Mouse (Mus musculus): Measurements from ENCODE around the gene Rbfox2.

Gene Rbfox2

DNA sequence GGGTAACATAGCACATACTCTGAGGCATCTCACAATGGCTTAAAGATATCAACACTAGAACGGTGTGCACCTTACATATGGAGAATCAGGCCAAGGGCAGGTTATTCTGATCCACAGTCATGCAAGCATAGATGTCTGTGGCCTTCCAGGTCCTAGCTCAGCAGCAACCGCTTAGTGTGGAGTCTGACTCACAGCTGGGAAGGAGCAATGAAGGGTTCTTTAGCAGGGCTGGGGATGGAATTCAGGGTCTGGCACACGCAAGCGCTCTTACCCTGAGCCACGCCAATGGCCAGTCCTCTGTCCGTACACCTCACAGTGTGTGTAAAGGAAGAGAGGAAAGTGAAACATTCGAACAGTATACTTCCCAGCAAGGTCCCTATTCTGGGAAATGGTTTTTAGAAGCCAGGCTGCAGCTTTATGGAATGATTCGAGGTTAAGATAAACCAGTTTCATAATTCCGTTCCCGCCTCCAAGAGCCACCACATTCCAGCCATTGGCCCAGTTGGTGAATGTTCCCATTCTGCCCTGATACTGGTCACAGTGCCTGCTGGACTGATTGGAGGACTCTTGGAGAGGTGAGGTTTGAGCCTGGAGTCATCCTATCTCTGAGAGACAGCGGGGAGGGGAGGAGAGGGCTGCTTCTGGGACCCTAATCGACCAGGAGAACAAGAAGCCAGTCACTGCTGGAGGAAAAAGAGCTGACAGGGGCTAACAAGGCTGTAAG lies 262.0 kb downstream of the Rbfox2 start, which contains the start of gene Apol6:
Gene Apol6 (plus strand): TSS at position 133 of the 724 bp plus-strand sequence.
- in situ Hi-C loops (cut with MboI; ENCODE audit: unreplicated experiment in 2 of 2): no loop called here

GRCm38 (mm10) chr15:77040784-77041183 lies 266.0 kb downstream of the Rbfox2 start:
- in situ Hi-C loops (cut with MboI; ENCODE audit: unreplicated experiment in 2 of 2): no loop called here

DNA sequence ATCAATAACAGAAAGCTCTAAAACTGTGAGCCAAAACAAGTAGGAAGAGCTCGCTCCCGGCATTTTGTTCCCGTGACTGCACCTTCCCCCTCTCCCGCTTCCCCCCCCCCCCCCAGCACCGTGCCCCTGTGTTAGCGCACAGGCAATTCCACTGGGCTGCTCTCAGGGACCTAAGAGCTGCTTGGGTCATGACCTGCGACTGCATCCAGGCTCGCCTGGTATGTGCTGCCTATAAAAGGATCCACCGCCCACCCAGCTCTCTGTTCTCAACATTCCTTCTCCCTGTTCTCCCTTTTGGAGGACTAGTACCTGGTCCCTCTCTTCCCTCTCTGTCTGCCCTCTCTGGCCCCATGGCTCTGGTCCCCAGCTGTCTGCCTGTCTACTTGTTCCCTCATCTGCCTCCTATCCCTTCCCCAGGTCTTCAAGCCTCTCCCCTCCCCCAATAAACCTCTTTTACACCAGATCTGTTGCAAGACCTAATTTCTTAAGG lies 267.5 kb downstream of the Rbfox2 start:
- in situ Hi-C loops (cut with MboI; ENCODE audit: unreplicated experiment in 2 of 2): no loop called here

DNA sequence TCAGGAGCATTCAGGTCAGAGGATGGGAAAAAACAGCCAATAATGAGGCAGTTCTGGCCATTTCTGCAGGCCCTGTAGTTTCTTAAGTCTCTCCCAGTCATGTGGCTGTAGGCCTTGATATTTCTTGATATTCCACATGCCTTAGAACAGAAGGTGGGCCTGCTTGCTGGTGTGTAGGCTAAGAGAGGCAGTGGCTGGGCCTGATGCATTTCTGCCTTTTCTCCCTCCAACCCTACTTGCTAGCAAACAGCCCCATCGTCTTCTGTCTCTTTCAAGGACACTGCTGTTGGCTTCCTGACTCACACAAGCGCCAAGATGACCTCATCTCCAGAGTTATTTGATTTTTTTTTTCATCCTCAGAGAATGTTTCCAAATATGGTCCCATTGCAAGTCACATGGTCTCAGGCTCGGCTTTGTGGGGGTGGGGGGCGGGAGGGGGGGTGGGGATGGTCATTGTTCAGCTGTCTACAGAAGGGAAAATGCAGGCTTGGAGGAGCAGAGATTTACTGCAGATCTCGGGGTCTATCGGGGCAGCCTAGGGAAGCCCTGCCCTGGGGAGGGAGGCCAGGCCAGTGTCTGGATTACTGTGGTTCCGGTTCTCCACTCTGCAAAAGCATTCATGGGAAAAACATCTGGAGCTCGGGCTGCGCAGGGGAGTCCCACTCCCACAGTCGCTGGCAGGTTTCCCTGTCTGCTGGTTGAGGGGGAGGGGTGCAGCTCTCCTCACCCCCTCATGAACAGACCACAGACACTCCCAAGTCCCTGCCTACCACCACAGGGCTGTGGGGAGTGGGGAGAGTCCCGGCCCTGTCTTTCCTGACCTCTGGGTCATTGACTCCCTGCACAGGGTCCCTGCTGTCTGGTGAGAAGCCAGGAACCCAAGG lies 269.3 kb downstream of the Rbfox2 start:
- in situ Hi-C loops (cut with MboI; ENCODE audit: unreplicated experiment in 2 of 2): no loop called here

- in situ Hi-C loops (cut with MboI; ENCODE audit: unreplicated experiment in 2 of 2): no loop called here
Observed at GRCm38 (mm10) chr15:77036989-77037277, 269.9 kb downstream of the Rbfox2 start.

DNA sequence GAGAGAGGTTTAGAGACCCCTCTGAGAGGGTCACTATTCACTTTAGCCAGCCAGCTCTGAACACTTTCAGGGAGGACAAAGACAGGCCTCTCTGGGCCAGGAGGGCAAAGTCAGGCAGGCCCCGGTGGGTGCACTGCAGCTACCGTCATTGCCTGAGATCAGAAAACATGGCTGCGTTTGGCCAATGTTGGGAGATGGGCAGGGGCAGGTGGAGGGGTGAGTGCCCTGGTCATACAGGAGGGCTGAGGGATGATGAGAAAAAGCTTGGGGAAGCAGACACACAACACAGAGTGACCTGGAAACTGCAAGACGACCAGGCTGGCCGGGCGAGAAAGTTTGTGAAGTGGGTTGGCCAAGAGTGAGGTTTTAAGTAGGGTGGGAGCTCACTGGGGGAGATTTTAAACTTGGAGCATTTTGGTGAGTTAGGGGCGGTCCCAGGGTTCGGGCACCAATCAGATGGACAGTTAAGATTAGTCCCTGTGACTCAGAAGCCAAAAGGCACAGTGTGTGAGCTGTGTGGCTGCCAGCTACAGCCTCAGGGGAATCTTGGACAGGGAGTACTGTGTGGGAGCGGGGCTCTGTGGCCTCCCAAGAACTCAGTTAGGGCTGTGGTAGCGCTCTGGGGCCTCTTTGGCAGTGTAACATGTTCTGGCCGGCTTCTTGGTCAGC lies 270.4 kb downstream of the Rbfox2 start:
- in situ Hi-C loops (cut with MboI; ENCODE audit: unreplicated experiment in 2 of 2): no loop called here

GRCm38 (mm10) chr15:77035643-77036042 lies 271.2 kb downstream of the Rbfox2 start:
- in situ Hi-C loops (cut with MboI; ENCODE audit: unreplicated experiment in 2 of 2): no loop called here

DNA sequence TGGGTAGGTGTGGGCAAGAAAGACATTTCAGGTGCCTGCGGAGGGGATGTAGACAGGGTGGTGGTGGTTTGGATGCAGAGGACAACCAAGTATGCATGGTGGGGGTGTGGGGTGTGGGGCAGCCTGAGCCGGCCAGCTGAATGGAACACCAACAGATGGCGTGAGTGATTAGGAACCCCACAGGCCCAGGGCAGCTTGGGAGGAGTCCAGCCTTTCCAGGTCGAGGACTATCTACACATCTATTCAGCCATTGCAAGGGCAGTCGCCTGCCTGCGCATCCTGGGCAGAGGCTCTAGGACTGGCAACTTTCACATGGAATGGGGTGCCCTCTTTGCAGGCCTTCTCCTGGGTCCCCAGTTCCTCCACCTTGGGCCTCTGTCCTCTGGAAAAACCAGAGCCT lies 272.3 kb downstream of the Rbfox2 start:
- in situ Hi-C loops (cut with MboI; ENCODE audit: unreplicated experiment in 2 of 2): no loop called here

- in situ Hi-C loops (cut with MboI; ENCODE audit: unreplicated experiment in 2 of 2): no loop called here
Observed at GRCm38 (mm10) chr15:77031271-77031670, 275.5 kb downstream of the Rbfox2 start.

- in situ Hi-C loops (cut with MboI; ENCODE audit: unreplicated experiment in 2 of 2): no loop called here
Observed at GRCm38 (mm10) chr15:77029331-77029991, 277.3 kb downstream of the Rbfox2 start.

All from v-Abl transformed pro-B cells (cell line).